Mouse (Mus musculus) lung, postnatal 0 days (tissue): Measurements from ENCODE around the gene Polrmt.

ENCODE experiments used
- CTCF ChIP-seq: IDR thresholded peaks from 2 replicates; pipeline ENCODE4 v1.5.1; 2016; ENCODE audit warnings: antibody characterized with exemption, mild to moderate bottlenecking
- EP300 ChIP-seq: IDR thresholded peaks from 2 replicates; pipeline ENCODE4 v1.6.1; 2016; ENCODE audit warnings: antibody characterized with exemption, mild to moderate bottlenecking, control low read depth

DNA sequence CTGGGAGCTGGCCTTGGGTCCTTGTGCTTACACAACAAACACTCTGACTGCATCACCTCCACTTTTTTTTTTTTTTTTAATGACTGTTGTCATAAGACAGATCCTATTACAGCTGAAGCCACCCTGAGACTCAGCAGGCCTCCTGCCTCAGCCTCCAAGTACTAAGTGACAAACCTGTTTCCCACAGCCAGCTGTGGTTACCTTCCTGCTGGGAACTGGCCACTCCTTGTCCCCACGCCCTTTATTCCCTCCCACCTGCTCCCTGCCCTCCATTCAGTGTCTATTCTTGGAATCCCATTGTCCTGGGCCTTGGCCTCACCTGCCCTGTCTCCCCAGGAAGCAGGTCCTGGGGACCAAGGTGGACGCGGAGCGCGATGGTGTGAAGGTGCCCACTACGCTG, 58.9 kb downstream of the Polrmt start:
- TF ChIP-seq CTCF (no peak), EP300 (no peak)
